Mouse (Mus musculus) CD4-positive helper T cell, adult 2 months (primary cell): ENCODE data around the gene Klf16.
"Not testable (repeated sequence)": the region's sequence is repeated elsewhere in the genome, so short reads cannot be mapped to it uniquely, and the experiment has no call there.

Experiments
- DNase-seq: peaks from one replicate; pipeline ENCODE4 v3.0.0-alpha.2; 2012; ENCODE audit warnings: low read depth, missing footprints, low spot score

Klf16 gene

GRCm38 (mm10) chr10:80606306-80606705 is 29.2 kb upstream of the Klf16 start:
- DNase-seq, result peak; percentile 85

DNA sequence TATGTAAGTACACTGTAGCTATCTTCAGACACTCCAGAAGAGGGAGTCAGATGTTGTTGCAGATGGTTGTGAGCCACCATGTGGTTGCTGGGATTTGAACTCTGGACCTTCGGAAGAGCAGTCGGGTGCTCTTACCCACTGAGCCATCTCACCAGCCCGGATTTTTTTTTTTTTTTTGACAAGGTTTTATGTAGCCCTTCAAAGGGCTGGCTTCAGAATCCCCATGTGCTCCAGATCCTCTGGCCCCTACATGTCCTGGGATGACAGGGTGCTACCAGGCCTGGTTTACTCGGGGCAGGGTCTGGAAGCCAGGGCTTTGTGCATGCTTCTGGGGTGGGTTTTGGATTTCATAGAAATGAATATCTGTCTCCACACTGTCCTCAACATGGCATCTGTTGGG is 28.6 kb upstream of the Klf16 start, which contains the start of gene Gm49322:
Gm49322 (plus strand) TSS at position 301 of the 400 bp plus-strand sequence.
- DNase-seq, result not testable (repeated sequence)

DNA sequence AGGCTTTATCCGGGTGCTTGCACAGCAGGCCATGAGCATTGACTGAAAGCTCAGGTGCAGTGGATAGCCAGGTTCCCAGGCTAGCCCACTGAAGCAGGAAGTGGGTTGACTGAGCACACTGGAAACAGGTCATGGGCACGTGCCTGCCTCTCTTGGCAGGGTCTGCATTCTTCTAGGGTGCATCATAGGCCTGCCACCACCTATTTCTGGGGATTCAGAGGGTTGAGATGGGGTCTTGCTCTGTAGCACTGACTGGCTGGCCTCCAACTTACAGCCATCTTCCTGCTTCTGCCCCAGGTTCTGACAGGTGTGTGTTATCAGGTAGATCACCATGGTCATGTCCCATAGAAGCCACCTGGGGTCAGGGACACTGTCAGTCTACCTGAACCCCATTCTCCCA is 27.9 kb upstream of the Klf16 start:
- DNase-seq, result no peak

GRCm38 (mm10) chr10:80604001-80604509 is 26.9 kb upstream of the Klf16 start:
- DNase-seq, result peak; percentile 59

DNA sequence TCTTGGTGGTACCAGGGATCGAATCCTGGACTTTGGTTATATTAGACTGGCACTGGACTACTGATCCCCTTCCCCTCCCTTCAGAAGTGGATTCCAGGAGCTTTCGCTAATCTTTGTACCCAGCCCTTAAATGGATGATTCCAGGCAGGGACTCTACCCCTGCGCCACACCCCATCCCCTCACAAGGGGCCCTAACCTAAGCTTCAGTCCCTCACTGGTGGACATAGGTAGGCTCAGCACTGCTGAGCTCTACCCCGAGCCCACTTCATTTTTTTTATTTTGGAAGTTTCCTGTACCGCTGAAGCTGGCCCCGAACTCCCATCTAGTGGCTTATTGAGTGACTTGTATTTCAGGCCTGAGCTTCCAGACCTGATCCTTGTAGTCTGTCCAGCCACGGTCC is 26.2 kb upstream of the Klf16 start:
- DNase-seq, result no peak

DNA sequence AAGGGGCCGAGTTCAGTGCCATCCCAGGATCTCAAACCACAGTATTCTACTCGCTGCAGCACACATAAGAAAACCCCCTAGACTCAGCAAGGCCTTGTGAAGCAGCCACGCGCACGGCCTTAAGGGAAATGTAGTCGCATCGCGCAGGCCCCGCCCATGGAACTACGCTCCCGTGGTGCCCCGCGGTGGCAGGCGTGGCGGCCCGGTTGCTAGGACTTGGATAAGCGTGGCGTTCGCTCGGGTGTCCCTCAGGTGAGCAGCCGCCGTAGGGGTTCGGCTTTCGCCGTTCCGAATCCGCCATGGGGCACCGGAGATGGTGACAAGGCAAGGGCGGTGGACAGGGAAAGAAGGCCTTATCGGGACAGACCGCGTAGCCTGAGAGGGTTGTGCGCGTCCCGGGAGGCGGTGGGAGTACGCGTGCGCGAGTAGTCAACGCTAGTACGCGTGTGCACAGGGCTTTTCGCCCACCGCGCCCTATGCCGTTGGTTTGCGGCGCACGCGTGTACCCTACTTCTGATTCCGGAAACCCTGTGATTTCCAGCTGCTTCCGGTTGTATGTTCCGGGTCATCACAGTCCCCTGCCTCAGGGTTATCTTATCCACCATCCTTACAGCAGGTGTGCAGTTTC is 25.7 kb upstream of the Klf16 start, which contains the start of the genes Scamp4 and Adat3:
Scamp4 (plus strand) TSS at position 175 of the 628 bp plus-strand sequence.
Adat3 (plus strand) TSS at position 183 of the 628 bp plus-strand sequence.
- peak; percentile 96 for DNase-seq

DNA sequence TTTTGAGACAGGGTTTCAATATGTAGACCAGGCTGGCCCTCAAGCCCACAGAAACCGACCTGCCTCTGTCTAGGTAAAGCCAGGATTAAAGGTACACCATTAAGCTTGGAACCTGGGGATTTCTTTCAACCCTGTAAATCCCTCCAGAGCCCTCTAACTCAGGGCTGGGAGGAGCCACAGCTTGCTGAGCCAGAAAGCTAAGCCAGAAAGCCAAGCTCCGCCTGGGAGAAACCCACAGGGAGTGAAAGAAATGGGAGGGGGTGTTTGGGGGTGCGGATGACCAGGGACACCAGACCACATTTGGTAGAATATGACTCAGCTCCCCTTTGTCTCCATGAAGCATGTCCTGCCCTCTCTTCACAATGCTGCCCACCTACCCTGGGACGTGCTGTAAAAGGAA is 19.2 kb upstream of the Klf16 start:
- DNase-seq, result no peak

DNA sequence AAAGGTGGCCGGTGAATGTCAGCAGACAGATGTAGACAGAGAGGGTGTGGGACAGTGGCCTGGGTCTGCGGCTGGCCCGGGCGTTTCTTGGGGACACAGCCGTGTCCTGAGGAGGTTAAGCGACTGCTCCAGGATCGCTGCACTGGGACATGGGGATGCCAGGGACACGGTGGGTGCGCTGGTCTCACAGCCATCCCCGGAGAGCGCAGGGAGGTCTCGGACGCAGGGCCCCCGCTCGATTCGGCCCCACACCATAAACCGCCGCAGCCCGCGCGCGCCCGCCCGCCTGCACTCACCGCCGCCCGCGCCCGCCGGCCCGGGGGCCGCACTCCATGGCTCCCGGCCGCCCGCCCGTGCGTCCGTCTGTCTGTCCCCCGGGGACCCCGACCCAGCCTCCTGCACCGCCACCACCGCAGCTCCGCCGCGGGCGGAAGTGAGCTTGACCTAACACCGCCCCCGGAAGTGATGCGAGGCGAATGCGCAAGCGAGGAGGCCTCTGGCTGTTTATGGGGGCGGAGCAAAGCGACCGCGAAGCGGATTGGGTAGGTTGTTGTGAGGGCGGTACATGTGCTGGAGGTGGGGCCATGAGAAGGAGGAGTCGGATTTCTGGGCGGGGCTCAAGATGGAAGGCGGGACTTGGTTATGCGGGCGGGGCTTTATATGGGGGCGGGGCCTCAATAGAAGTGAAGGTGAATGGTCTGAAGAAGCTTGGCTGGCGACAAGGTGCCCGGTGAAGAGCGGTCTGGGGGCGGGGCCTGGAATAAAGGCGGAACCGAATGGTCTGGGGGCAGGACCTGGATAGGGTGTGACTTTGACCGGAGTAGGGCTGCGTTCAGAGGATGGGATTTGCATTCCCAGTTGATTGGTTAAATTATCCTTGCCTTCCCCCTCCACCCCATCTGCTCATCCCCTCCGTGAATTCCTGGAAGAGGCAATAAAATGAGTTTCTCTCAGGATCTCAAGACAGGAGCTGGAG is 13.0 kb upstream of the Klf16 start, which contains the start of gene Abhd17a:
Abhd17a (minus strand) TSS at position 463 of the 976 bp plus-strand sequence.
- DNase-seq, result peak; percentile 98

GRCm38 (mm10) chr10:80589127-80589878 is 12.2 kb upstream of the Klf16 start:
- peak; percentile 76 for DNase-seq

GRCm38 (mm10) chr10:80587305-80587657 is 10.2 kb upstream of the Klf16 start:
- DNase-seq, result no peak

GRCm38 (mm10) chr10:80586407-80587304 is 9.5 kb upstream of the Klf16 start:
- no peak for DNase-seq

GRCm38 (mm10) chr10:80585581-80585980 is 8.5 kb upstream of the Klf16 start:
- no peak for DNase-seq

DNA sequence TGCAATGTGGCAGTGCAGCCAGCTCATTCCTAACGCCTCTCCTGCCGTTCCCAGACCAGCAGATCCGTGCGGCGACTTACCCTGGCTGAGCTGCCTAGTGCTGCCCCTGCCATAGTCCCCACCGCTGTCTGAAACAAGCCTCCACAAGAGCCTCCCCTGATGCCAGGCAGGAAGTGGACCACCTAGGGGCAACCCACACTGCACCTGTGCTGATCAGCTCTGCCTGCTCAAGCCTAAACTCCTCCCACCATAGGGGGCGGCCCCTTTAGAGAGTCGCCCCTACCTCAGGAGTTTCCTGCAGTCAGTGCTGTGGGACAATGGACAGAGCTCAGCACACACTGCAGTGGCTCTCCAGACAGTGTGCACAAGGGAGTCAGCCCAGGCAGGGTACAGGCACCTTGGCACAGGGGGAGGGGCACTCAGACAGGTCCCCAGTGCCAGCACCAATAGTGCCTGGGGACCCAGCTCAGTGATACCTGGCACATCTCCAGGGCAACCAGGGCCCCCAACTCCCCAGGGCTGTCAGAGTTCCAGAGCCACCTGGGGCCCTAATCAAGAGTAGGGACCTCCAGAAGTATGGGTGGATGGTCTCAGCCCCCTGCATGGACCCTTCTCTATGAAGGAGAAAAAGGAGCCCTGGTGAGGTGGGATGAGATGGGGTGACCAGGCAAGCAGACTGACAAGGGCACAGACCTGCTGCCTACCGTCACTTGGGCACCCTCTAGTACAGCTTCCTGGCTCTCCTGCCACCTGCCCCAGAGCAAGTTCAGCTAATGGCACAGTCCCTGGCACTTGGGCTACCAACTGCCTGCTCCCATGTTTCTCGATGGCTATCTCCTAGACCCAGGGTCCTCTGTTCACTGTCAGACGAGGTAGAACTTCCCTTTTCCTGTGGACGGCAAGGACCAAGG is 7.8 kb upstream of the Klf16 start:
- DNase-seq, result no peak

DNA sequence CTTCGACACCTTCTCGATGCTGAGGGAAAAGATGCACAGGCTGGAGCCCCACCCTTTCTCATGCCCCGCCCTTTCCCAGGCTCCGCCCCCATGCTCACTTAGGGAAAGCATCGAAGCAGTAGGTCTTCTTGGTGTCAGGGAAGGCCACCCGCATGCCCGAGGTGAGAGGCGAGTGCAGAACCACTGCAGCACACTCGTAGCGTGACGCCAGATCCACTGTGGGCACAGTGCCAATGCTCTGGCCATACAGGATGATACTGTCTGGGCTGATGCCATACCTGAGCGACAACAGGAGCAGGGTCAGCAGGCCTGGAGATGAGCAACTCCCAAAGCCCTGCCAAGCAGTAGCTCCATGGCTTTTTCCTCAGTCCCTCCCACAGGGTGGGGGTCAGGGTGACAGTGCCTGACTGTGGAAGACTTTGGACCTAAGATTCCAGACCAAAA is 6.9 kb upstream of the Klf16 start:
- no peak for DNase-seq

DNA sequence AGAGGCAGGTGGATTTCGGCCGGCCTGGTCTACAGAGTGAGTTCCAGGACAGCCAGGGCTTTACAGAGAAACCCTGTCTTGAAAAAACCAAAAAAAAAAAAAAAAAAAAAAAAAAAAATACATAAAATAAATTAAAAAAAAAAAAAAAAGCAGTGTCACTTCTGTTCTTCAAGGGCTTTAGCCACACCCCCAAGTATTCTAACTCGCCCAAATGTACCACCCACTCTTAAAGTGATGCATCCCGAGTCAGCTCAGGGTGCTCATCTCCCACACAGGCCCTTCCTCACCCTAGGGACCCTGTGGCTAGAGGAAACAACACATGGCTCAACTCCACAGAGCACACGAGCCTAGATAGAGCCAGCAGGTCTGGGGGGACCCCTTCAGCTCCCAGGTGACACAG is 5.9 kb upstream of the Klf16 start:
- no peak for DNase-seq

DNA sequence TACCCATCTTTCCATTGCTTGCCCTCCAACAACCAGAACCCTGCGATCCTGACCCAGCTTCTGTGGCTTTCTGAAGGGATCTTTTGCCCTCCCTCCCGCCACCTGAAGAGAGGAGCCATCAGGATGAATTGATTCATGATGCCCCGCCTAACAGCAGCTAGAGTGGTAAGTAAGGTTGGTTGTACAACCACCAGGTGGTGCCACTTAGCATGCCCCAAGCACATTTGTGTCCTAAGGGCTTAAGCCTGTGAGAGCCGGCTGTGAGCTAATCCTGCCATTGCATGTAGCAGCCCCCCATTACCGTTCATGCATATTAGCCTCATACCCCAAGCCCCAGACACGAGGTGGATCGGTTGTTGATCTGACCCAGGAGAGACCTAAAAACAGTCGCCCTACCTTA is 1.8 kb upstream of the Klf16 start:
- DNase-seq, result peak; percentile 91

- peak; percentile 94 for DNase-seq
Measured at GRCm38 (mm10) chr10:80578131-80578750, 1.1 kb upstream of the Klf16 start.

DNA sequence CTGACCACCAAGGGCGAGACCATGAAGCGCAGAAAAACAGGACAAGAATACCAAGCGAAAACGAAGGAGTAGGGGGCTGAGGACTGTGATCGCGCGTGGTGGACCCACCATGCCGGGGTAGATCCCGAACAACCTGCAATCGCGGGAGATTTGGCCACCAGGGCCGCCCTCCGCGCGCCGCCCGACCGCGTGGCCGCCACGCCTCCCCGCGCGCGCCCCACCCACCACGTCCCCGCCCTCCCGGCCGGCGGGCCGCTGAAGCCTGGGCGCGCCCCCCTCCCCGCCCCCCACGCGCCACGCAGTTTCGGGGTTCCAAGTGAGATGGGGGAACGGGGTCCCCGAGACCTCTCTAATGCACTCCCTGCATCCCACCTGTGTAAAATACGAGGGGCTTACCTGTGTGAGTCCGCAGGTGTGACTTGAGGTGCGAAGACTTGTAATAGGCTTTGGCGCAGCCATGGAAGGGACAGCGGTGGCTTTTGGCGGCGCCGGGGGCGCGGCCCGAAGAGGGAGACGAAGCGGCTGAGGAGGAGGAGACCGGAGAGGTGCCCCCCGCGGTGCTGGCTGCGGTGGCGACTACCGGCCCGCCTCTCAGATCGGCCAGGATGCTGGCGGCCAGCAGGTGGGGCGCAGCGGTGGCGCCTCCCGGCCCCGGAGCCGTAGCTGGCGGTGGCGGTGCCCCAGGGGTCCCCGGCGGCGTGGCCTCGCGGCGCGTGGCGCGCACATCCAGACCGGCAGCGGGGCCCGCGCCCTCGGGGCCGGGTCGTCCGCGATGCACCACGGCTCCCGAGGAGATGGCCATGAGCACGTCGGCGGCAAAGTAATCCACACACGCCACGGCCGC is 548 bp downstream of the Klf16 start:
- DNase-seq, result peak; percentile 80
